Mouse (Mus musculus) E14TG2a.4 (cell line): ENCODE measurements around the gene Tnfrsf18.

Source experiments
- H3K27me3 ChIP-seq: 2 replicates; pipeline ENCODE4 v1.6.1; 2014; ENCODE audit warnings: low read length, control low read depth; ENCODE audit not compliant: insufficient read depth
- H3K36me3 ChIP-seq: 2 replicates; pipeline ENCODE4 v1.6.1; 2014; ENCODE audit warnings: low read length, control low read depth; ENCODE audit not compliant: insufficient read depth
- H3K4me1 ChIP-seq: replicated peaks from 2 replicates; pipeline ENCODE4 v1.6.1; 2014; ENCODE audit warnings: low read depth, low read length, control low read depth
- H3K4me3 ChIP-seq: replicated peaks from 2 replicates; pipeline ENCODE4 v1.5.1; 2014; ENCODE audit warnings: mild to moderate bottlenecking, low read length
- H3K9me3 ChIP-seq: 2 replicates; pipeline ENCODE4 v1.6.1; 2014; ENCODE audit warnings: low read length, control low read depth
- CTCF ChIP-seq: conservative IDR thresholded peaks from 2 replicates; pipeline ENCODE4 v1.5.1; 2014; ENCODE audit warnings: low read length
- NANOG ChIP-seq: IDR thresholded peaks from 2 replicates; pipeline ENCODE4 v1.6.1; 2014; ENCODE audit warnings: borderline replicate concordance, low read length, mixed read lengths
- POU5F1 ChIP-seq: IDR thresholded peaks from 2 replicates; pipeline ENCODE4 v1.6.1; 2014; ENCODE audit warnings: low read length, borderline replicate concordance

Tnfrsf18 gene

GRCm38 (mm10) chr4:156026013-156026412 is at the start of gene Tnfrsf18:
Tnfrsf18 (plus strand) TSS chr4:156026164.
- peaks cover 53% of the 10 kb centered on the region for H3K36me3 ChIP-seq
- no peaks in the 10 kb centered on the region for H3K9me3 ChIP-seq
- H3K4me3 ChIP-seq, result no peak within 1 kb of the TSS
- no peaks in the 10 kb centered on the region for H3K27me3 ChIP-seq
- peaks cover 39% of the 10 kb centered on the region for H3K4me1 ChIP-seq
- TF ChIP-seq POU5F1, result no peak
- TF ChIP-seq CTCF, result no peak
- TF ChIP-seq NANOG, result no peak

- Histone ChIP-seq H3K9me3 (peaks cover 5% of the 10 kb centered on the region), H3K4me3 (no peak overlapping the region), H3K36me3 (no peaks in the 10 kb centered on the region), H3K27me3 (0 out of 2 replicates have a peak, but pooled peaks cover 5% of the 10 kb centered on the region), H3K4me1 (peaks cover 9% of the 10 kb centered on the region)
- TF ChIP-seq NANOG, result no peak
- TF ChIP-seq POU5F1, result no peak
- no peak for TF ChIP-seq CTCF
Measured at GRCm38 (mm10) chr4:155981436-155982082, 44.4 kb upstream of the Tnfrsf18 start.

- TF ChIP-seq CTCF (no peak), NANOG (peak; percentile 23; the same call in 1 of the 2 replicates)
- 0 out of 2 replicates have a peak, but pooled peaks cover 5% of the 10 kb centered on the region for H3K27me3 ChIP-seq
Measured at GRCm38 (mm10) chr4:155983788-155984187, 42.2 kb upstream of the Tnfrsf18 start.

GRCm38 (mm10) chr4:155991211-155991907 is 34.6 kb upstream of the Tnfrsf18 start:
- Histone ChIP-seq H3K4me3 (peak overlapping the region; percentile 97), H3K36me3 (peaks cover 43% of the 10 kb centered on the region), H3K9me3 (no peaks in the 10 kb centered on the region), H3K27me3 (no peaks in the 10 kb centered on the region), H3K4me1 (peaks cover 49% of the 10 kb centered on the region)
- TF ChIP-seq NANOG (no peak; the same call in 1 of the 2 replicates), CTCF (no peak), POU5F1 (no peak)

More at GRCm38 (mm10) chr4:155983788-155984187, 42.2 kb upstream of the Tnfrsf18 start:
- Histone ChIP-seq H3K36me3 (peaks cover 4% of the 10 kb centered on the region; the same call in 1 of the 2 replicates), H3K4me1 (peaks cover 15% of the 10 kb centered on the region), H3K4me3 (no peak overlapping the region), H3K9me3 (no peaks in the 10 kb centered on the region)

GRCm38 (mm10) chr4:155991908-155992230 is 34.1 kb upstream of the Tnfrsf18 start:
- H3K4me3 ChIP-seq, result peak overlapping the region; percentile 97
- peaks cover 54% of the 10 kb centered on the region for H3K4me1 ChIP-seq
- no peaks in the 10 kb centered on the region for H3K27me3 ChIP-seq
- H3K9me3 ChIP-seq, result no peaks in the 10 kb centered on the region
- TF ChIP-seq POU5F1 (no peak), NANOG (no peak), CTCF (no peak)
- peaks cover 48% of the 10 kb centered on the region for H3K36me3 ChIP-seq

GRCm38 (mm10) chr4:155992241-155992905 is 33.6 kb upstream of the Tnfrsf18 start, which contains the start of the genes B3galt6 and Sdf4:
B3galt6 (minus strand) TSS chr4:155992649.
Sdf4 (plus strand) TSS chr4:155992872.
- Histone ChIP-seq H3K27me3 (no peaks in the 10 kb centered on the region), H3K36me3 (peaks cover 53% of the 10 kb centered on the region), H3K9me3 (no peaks in the 10 kb centered on the region), H3K4me3 (peak within 1 kb of the TSS; percentile 97), H3K4me1 (peaks cover 57% of the 10 kb centered on the region)
- TF ChIP-seq NANOG (no peak), POU5F1 (no peak), CTCF (no peak)

GRCm38 (mm10) chr4:155992906-155993547 is 32.9 kb upstream of the Tnfrsf18 start:
- peak overlapping the region; percentile 97 for H3K4me3 ChIP-seq
- H3K9me3 ChIP-seq, result no peaks in the 10 kb centered on the region
- peaks cover 60% of the 10 kb centered on the region for H3K36me3 ChIP-seq
- no peaks in the 10 kb centered on the region for H3K27me3 ChIP-seq
- H3K4me1 ChIP-seq, result peaks cover 62% of the 10 kb centered on the region
- TF ChIP-seq CTCF, result no peak

- Histone ChIP-seq H3K4me3 (peak overlapping the region; percentile 97), H3K27me3 (no peaks in the 10 kb centered on the region), H3K36me3 (peaks cover 63% of the 10 kb centered on the region), H3K4me1 (peaks cover 59% of the 10 kb centered on the region), H3K9me3 (no peaks in the 10 kb centered on the region)
- TF ChIP-seq CTCF, result no peak
- no peak for TF ChIP-seq NANOG
- no peak for TF ChIP-seq POU5F1
Measured at GRCm38 (mm10) chr4:155993606-155994005, 32.4 kb upstream of the Tnfrsf18 start.
